Mouse (Mus musculus) ES-E14 (cell line): ENCODE measurements around the gene Zmynd11.

Experiments
- HCFC1 ChIP-seq: IDR thresholded peaks from 2 replicates; pipeline ENCODE4 v1.6.1; 2012; ENCODE audit warnings: low read length, inconsistent platforms, borderline replicate concordance; ENCODE audit not compliant: insufficient read depth
- MAFK ChIP-seq: IDR thresholded peaks from 2 replicates; pipeline ENCODE4 v1.6.1; 2014; ENCODE audit warnings: mild to moderate bottlenecking, low read depth, low read length, inconsistent platforms; ENCODE audit not compliant: insufficient read depth
- ZNF384 ChIP-seq: IDR thresholded peaks from 2 replicates; pipeline ENCODE4 v1.6.1; 2012; ENCODE audit warnings: low read depth, low read length, inconsistent platforms

- TF ChIP-seq MAFK = no peak
- no peak for TF ChIP-seq ZNF384
- no peak for TF ChIP-seq HCFC1
These were observed 36.1 kb downstream of the Zmynd11 start for GRCm38 (mm10) chr13:9729073-9729472.
